Mouse (Mus musculus) liver, postnatal 0 days (tissue): ENCODE results near the gene Sumo2. TPM values are rescaled to one million over a fixed set of nuclear protein-coding genes. Genes with fewer than 3 reads are reported as not detected.
A peak's percentile ranks its signal among the peaks of the same experiment; 100 is the strongest.
"Not testable (repeated sequence)": the region's sequence is repeated elsewhere in the genome, so short reads cannot be mapped to it uniquely, and the experiment has no call there.

Experiments used
- ATAC-seq: fragments of 200-750 bp; cut with Nextera tagmentation; 2 replicates; pipeline ENCODE4 v1.8.0; 2017; ENCODE audit warnings: mild to moderate bottlenecking, moderate library complexity
- DNase-seq: peaks from one replicate; pipeline ENCODE4 v3.0.0-alpha.2; 2016
- H3K27ac ChIP-seq: fragments of 300-500 bp; sonication (generic); 2 replicates; pipeline ENCODE4 v1.5.1; 2014; ENCODE audit warnings: antibody characterized with exemption, moderate library complexity, mild to moderate bottlenecking, low read depth
- H3K27me3 ChIP-seq: fragments of 300-500 bp; sonication (generic); 2 replicates; pipeline ENCODE4 v1.6.1; 2014; ENCODE audit warnings: low read length, control low read depth, mixed read lengths; ENCODE audit not compliant: insufficient read depth
- H3K36me3 ChIP-seq: fragments of 300-500 bp; sonication (generic); replicated peaks from 2 replicates; pipeline ENCODE4 v1.6.1; 2014; ENCODE audit warnings: mild to moderate bottlenecking, control low read depth, low read length, moderate library complexity, mixed read lengths; ENCODE audit not compliant: insufficient read depth
- H3K4me1 ChIP-seq: fragments of 300-500 bp; sonication (generic); 2 replicates; pipeline ENCODE4 v1.6.1; 2014; ENCODE audit warnings: antibody characterized with exemption, mild to moderate bottlenecking, control low read depth; ENCODE audit not compliant: insufficient read depth
- H3K4me2 ChIP-seq: fragments of 300-500 bp; sonication (generic); 2 replicates; pipeline ENCODE4 v1.6.1; 2014; ENCODE audit warnings: low read depth, mild to moderate bottlenecking, low read length, moderate library complexity, mixed read lengths
- H3K4me3 ChIP-seq: fragments of 300-500 bp; sonication (generic); 2 replicates; pipeline ENCODE4 v1.5.1; 2014; ENCODE audit warnings: low read depth, low read length
- H3K9ac ChIP-seq: fragments of 300-500 bp; sonication (generic); replicated peaks from 2 replicates; pipeline ENCODE4 v1.6.1; 2014; ENCODE audit warnings: mild to moderate bottlenecking, moderate library complexity
- H3K9me3 ChIP-seq: fragments of 300-500 bp; sonication (generic); 2 replicates; pipeline ENCODE4 v1.6.1; 2016; ENCODE audit warnings: mild to moderate bottlenecking, control low read depth, low read length, mixed read lengths
- CTCF ChIP-seq: sonication (generic); IDR thresholded peaks from 2 replicates; pipeline ENCODE4 v1.5.1; 2016; ENCODE audit warnings: antibody characterized with exemption, low read depth
- EP300 ChIP-seq: IDR thresholded peaks from 2 replicates; pipeline ENCODE4 v1.6.1; 2016; ENCODE audit warnings: antibody characterized with exemption, low read depth, mild to moderate bottlenecking
- WGBS: fragments of 180-500 bp; shearing (Covaris S2); extraction: QIAGEN DNeasy Blood & Tissue Kit; methylation state at CpG from one replicate; pipeline ENCODE4 v1.1.7; 2014; ENCODE audit not compliant: insufficient replicate concordance; 5-methylcytosine and 5-hydroxymethylcytosine counted together
- polyA plus RNA-seq: library from polyadenylated mRNA; unstranded; fragments of >200 nt; fragmentation: Nextera tagmentation; extraction: Ambion mirVana; gene quantifications from 2 replicates; pipeline ENCODE4 v1.2.1, GENCODE M21; 2015

Gene Sumo2
- polyA plus RNA-seq, 1 experiment from 2014 or later: 281 TPM

- H3K9me3 ChIP-seq: no peaks in the 10 kb centered on the region
- peaks cover 7% of the 10 kb centered on the region for H3K4me1 ChIP-seq
- 72% methylated on average over 6 of the region's 6 CpGs for WGBS
- no peaks in the 10 kb centered on the region; the same call in none of the 2 replicates for H3K36me3 ChIP-seq
- DNase-seq (no peak), ATAC-seq (no peak)
- H3K27me3 ChIP-seq: no peaks in the 10 kb centered on the region
- no peak overlapping the region for H3K4me2 ChIP-seq
- H3K9ac ChIP-seq: no peak overlapping the region
- H3K27ac ChIP-seq: no peak overlapping the region
- TF ChIP-seq CTCF (no peak), EP300 (no peak)
- H3K4me3 ChIP-seq: no peak overlapping the region
Measured at GRCm38 (mm10) chr11:115481553-115482259, 54.4 kb downstream of the Sumo2 start.

DNA sequence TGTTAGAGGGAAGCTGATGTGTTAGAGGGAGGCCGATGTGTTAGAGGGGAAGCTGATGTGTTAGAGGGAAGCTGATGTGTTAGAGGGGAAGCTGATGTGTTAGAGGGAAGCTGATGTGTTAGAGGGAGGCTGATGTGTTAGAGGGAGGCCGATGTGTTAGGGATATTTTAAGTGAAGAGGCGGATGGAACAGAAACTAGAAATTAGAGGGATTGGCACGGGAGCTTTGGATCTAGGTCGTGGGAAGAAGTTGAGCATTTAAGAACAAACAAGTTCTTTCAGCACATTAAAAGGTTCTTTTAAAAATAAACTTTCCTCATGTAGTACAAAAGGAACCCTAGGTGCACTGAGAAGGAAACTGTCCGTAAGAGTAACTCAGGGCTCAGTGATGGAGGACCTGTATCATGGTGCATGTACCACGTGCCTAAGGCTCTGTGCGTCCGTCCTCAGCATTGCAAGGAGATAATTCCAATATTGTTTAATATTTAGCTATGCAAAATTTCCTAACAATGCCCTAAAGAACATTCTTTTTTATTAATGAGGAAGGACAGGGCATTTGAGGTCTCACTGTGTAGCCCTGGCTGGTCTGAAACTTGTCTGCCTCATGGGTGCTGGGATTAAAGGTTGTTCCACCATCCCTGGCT lies 57.7 kb downstream of the Sumo2 start:
- no peak overlapping the region for H3K4me2 ChIP-seq
- peaks cover 27% of the 10 kb centered on the region for H3K4me1 ChIP-seq
- H3K9ac ChIP-seq: no peak overlapping the region
- no peaks in the 10 kb centered on the region for H3K27me3 ChIP-seq
- DNase-seq (no peak), ATAC-seq (no peak)
- H3K27ac ChIP-seq: peak overlapping the region; percentile 8; the same call in 1 of the 2 replicates
- no peaks in the 10 kb centered on the region; the same call in none of the 2 replicates for H3K36me3 ChIP-seq
- 0 out of 2 replicates have a peak overlapping the region, but pooled peaks have one; percentile 4 for H3K4me3 ChIP-seq
- TF ChIP-seq EP300: no peak
- no peak for TF ChIP-seq CTCF
- H3K9me3 ChIP-seq: no peaks in the 10 kb centered on the region
- WGBS: 68% methylated on average over 9 of the region's 9 CpGs

DNA sequence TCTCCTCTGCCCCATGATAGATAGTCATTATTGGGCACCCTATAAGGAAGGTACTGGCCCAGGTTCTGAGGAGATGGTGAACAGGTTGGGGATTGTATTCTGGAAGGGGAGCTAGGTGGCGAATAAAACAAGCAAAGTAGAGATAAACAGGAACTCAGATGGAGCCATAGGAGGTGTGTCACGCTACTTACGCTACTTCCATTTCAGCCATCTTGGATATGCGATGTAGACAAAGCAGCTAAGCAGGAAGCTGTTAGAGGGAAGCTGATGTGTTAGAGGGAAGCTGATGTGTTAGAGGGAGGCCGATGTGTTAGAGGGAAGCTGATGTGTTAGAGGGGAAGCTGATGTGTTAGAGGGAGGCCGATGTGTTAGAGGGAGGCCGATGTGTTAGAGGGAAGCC lies 58.7 kb downstream of the Sumo2 start:
- H3K9me3 ChIP-seq, ATAC-seq, H3K36me3 ChIP-seq, H3K27me3 ChIP-seq, DNase-seq: not testable (repeated sequence)
- Histone ChIP-seq H3K4me1 (peaks cover 30% of the 10 kb centered on the region), H3K4me2 (peak overlapping the region; percentile 84; the same call in 1 of the 2 replicates), H3K4me3 (peak overlapping the region; percentile 9; the same call in 1 of the 2 replicates), H3K9ac (0 out of 2 replicates have a peak overlapping the region, but pooled peaks have one; percentile 74), H3K27ac (peak overlapping the region; percentile 55)
- 49% methylated on average over 7 of the region's 7 CpGs for WGBS

GRCm38 (mm10) chr11:115476630-115477029 lies 59.4 kb downstream of the Sumo2 start:
- Histone ChIP-seq H3K9ac (peak overlapping the region; percentile 74), H3K4me2 (peak overlapping the region; percentile 84), H3K4me1 (peaks cover 30% of the 10 kb centered on the region), H3K4me3 (peak overlapping the region; percentile 69), H3K27ac (peak overlapping the region; percentile 50)
- not testable (repeated sequence) for DNase-seq, ATAC-seq, H3K27me3 ChIP-seq, H3K36me3 ChIP-seq, H3K9me3 ChIP-seq
- 63% methylated on average over 4 of the region's 4 CpGs for WGBS

DNA sequence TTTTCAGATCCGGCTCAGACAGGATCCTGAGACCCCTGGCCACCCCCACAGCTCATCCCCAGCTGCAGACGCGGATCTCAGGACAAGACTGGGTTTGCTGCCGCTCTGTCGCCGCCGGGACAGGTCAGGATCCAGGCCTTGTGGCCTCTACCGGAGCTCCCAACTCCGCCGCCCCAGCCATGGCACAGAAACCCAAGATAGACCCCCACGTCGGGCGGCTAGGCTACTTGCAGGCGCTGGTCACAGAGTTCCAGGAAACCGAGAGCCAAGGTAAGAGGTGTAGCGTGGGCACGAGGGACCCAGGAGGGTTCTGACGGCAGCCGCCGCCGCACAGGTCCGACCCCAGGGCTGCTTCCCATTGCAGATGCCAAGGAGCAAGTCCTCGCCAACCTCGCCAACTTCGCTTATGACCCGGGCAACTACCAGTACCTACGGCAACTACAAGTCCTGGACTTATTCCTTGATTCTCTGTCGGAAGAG lies 60.3 kb downstream of the Sumo2 start:
- DNase-seq (no peak), ATAC-seq (peak; percentile 30)
- peaks cover 30% of the 10 kb centered on the region for H3K4me1 ChIP-seq
- H3K4me2 ChIP-seq: peak overlapping the region; percentile 84
- WGBS: 1% methylated on average over 28 of the region's 28 CpGs
- H3K9me3 ChIP-seq: no peaks in the 10 kb centered on the region
- H3K27me3 ChIP-seq: no peaks in the 10 kb centered on the region
- TF ChIP-seq EP300 (peak; percentile 7), CTCF (no peak)
- H3K9ac ChIP-seq: peak overlapping the region; percentile 74
- no peaks in the 10 kb centered on the region; the same call in none of the 2 replicates for H3K36me3 ChIP-seq
- H3K4me3 ChIP-seq: peak overlapping the region; percentile 69
- peak overlapping the region; percentile 74 for H3K27ac ChIP-seq

DNA sequence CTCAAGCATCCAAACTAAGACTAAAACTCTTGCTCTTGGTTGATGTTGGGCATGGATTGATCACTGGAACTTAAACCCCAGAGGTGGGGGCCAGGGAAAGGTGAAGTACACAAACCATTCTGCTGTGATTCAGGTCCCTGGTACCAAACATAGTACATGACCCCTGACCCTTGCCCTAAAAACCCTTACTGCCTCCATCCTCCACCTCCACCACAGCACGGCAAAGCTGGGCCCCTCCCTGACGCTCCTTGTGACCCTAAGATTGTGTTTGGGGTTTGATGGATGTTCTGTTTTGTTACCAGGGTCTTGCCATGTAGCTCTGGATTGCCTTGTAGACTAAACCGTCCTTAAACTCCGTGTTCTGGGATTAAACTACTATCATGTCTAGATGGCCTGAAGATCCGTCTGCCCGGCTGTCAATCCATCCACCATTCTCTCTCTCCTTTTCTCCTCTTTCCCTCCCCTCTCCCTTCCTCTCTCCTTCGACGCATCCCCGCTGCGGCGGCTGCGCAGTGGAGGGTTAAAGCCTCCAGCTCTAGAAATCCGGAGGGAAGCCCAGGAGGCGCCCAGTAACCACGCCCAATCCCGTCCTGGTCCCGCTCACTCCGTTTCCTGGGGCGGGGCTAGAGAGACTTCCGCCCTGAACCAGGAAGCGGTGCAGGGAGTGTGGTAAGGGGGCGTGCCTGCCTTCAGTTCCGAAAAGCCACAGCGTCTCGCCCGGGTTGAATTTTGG lies 60.9 kb downstream of the Sumo2 start, which contains the start of gene Armc7:
Armc7 (plus strand) TSS at position 643 of the 733 bp plus-strand sequence.
- WGBS: 2% methylated on average over 26 of the region's 26 CpGs
- TF ChIP-seq EP300: peak; percentile 7
- no peak for TF ChIP-seq CTCF
- Histone ChIP-seq H3K9me3 (no peaks in the 10 kb centered on the region), H3K4me2 (peak within 1 kb of the TSS; percentile 84), H3K36me3 (no peaks in the 10 kb centered on the region; the same call in none of the 2 replicates), H3K27ac (peak within 1 kb of the TSS; percentile 74), H3K27me3 (no peaks in the 10 kb centered on the region), H3K4me3 (peak within 1 kb of the TSS; percentile 69), H3K4me1 (peaks cover 30% of the 10 kb centered on the region), H3K9ac (peak within 1 kb of the TSS; percentile 74)
- DNase-seq (peak; percentile 95), ATAC-seq (peak; percentile 96)
